In genomic region chr19:21159189-21160137, GRCm38 (mm10) we compare ENCODE assay signal across 25 mouse cellular contexts.
DNase-seq lines count a peak whose midpoint lies in the region; ATAC-seq and TF ChIP-seq lines count a peak whose summit lies in the region.
"Had no signal": no experiment of that assay in that cellular context is flagged by ENCODE, and none has a peak within 500 bp of the region (broad histone marks: within the 10 kb centered on the region; RNA-seq: fewer than 3 reads in every experiment).

No protein-coding gene starts in this region.

- no peaks in the 10 kb centered on the region for H3K36me3 ChIP-seq in liver, adult 2 months (ENCODE audit: control insufficient read depth, insufficient read depth, low read length)
- no peaks in the 10 kb centered on the region for H3K36me3 ChIP-seq in liver, embryonic 11.5 days (ENCODE audit: control insufficient read depth, insufficient read depth, low read length)
- no peaks in the 10 kb centered on the region for H3K36me3 ChIP-seq in intestine, embryonic 16.5 days (ENCODE audit: control insufficient read depth, insufficient read depth, low read length)
- H3K36me3 ChIP-seq: embryonic facial prominence, embryonic 13.5 days; forebrain, embryonic 12.5 days; G1E; heart, embryonic 15.5 days; limb, embryonic 15.5 days; midbrain, embryonic 12.5 days; neural tube, embryonic 15.5 days had no signal

- intact Hi-C loops in gastrocnemius, postnatal 36 days (cut with DNase I): no loop called here

- no peak for ATAC-seq in liver, embryonic 11.5 days (replicated peaks; ENCODE audit: low FRiP score)
- ATAC-seq in intestine, embryonic 16.5 days: peak; percentile 85
- ATAC-seq: hindbrain, postnatal 0 days had no signal

- H3K4me3 ChIP-seq in liver, adult 2 months (ENCODE audit: insufficient read depth, low read depth, low read length): no peak overlapping the region
- no peak overlapping the region for H3K4me3 ChIP-seq in liver, embryonic 11.5 days (ENCODE audit: low read depth, low read length)
- H3K4me3 ChIP-seq in intestine, embryonic 16.5 days (ENCODE audit: low read length): no peak overlapping the region
- H3K4me3 ChIP-seq: embryonic facial prominence, embryonic 13.5 days; erythroblast, embryonic 14.5 days; forebrain, embryonic 12.5 days; heart, embryonic 15.5 days; limb, embryonic 15.5 days; midbrain, embryonic 12.5 days; neural tube, embryonic 15.5 days had no signal

- WGBS in liver, adult 2 months: 36% methylated on average over 8 of the region's 8 CpGs
- WGBS in liver, embryonic 11.5 days: 79% methylated on average over 8 of the region's 8 CpGs
- WGBS in intestine, embryonic 16.5 days: 50% methylated on average over 8 of the region's 8 CpGs

- no peaks in the 10 kb centered on the region for H3K9me3 ChIP-seq in liver, embryonic 11.5 days (ENCODE audit: control insufficient read depth, low read length)
- H3K9me3 ChIP-seq in intestine, embryonic 16.5 days (ENCODE audit: control insufficient read depth, low read length): no peaks in the 10 kb centered on the region
- H3K9me3 ChIP-seq: embryonic facial prominence, embryonic 13.5 days; G1E; heart, embryonic 15.5 days; limb, embryonic 15.5 days; midbrain, embryonic 12.5 days; neural tube, embryonic 15.5 days had no signal

- no peak overlapping the region for H3K9ac ChIP-seq in liver, adult 2 months (ENCODE audit: low read depth, low read length)
- no peak overlapping the region for H3K9ac ChIP-seq in liver, embryonic 11.5 days (ENCODE audit: low read depth, low read length)
- H3K9ac ChIP-seq in intestine, embryonic 16.5 days (ENCODE audit: low read depth, low read length): 0 out of 2 replicates have a peak overlapping the region, but pooled peaks have one; percentile 24
- H3K9ac ChIP-seq: embryonic facial prominence, embryonic 13.5 days; forebrain, embryonic 12.5 days; heart, embryonic 15.5 days; limb, embryonic 15.5 days; midbrain, embryonic 12.5 days; neural tube, embryonic 15.5 days had no signal

- H3K79me2 ChIP-seq in liver, adult 2 months (ENCODE audit: control insufficient read depth, insufficient read depth, low read length): no peaks in the 10 kb centered on the region

- TF ChIP-seq POLR2A in liver, adult 2 months (IDR thresholded peaks at IDR 0.05; ENCODE audit: extremely low read depth, insufficient read depth, low read length): no peak

- H3K27me3 ChIP-seq in liver, adult 2 months (ENCODE audit: control insufficient read depth, insufficient read depth, low read length): no peaks in the 10 kb centered on the region
- no peaks in the 10 kb centered on the region for H3K27me3 ChIP-seq in liver, embryonic 11.5 days (replicated peaks; ENCODE audit: control insufficient read depth, insufficient read depth, low read length)
- no peaks in the 10 kb centered on the region for H3K27me3 ChIP-seq in intestine, embryonic 16.5 days (replicated peaks; ENCODE audit: control insufficient read depth, insufficient read depth, low read length)
- H3K27me3 ChIP-seq: CH12.LX; embryonic facial prominence, embryonic 13.5 days; heart, embryonic 15.5 days; limb, embryonic 15.5 days; midbrain, embryonic 12.5 days; neural tube, embryonic 15.5 days had no signal

- no peak overlapping the region for H3K4me2 ChIP-seq in liver, embryonic 11.5 days
- peak overlapping the region; percentile 6; the same call in 1 of the 2 replicates for H3K4me2 ChIP-seq in intestine, embryonic 16.5 days (ENCODE audit: low read depth, low read length)
- H3K4me2 ChIP-seq: embryonic facial prominence, embryonic 13.5 days; forebrain, embryonic 12.5 days; heart, embryonic 15.5 days; limb, embryonic 15.5 days; midbrain, embryonic 12.5 days; neural tube, embryonic 15.5 days had no signal

- DNase-seq in liver, adult 2 months (ENCODE audit: extremely low read depth, low read depth, low spot score): peak; percentile 87
- no peak for DNase-seq in liver, embryonic 11.5 days (ENCODE audit: low spot score)
- DNase-seq in kidney, adult 9 months: peak; percentile 72
- DNase-seq in kidney, postnatal 25 days: peak; percentile 25 to 61
- no peak for DNase-seq in thymus, postnatal 25 days
- DNase-seq in embryo, embryonic 10 days (ENCODE audit: low spot score): no peak
- DNase-seq in gastrocnemius, postnatal 36 days: no peak
- DNase-seq: adrenal gland, adult 8-10 months; B cell, adult 2 months; cerebellum, adult 18-20 months; cerebellum, postnatal 25 days; embryo, embryonic 11 days; heart, postnatal 36 days; left cerebral cortex, postnatal 4 days had no signal

- peaks cover 13% of the 10 kb centered on the region for H3K4me1 ChIP-seq in liver, adult 2 months (ENCODE audit: control insufficient read depth, insufficient read depth, low read length)
- no peaks in the 10 kb centered on the region for H3K4me1 ChIP-seq in liver, embryonic 11.5 days (replicated peaks; ENCODE audit: control insufficient read depth, insufficient read depth, low read length)
- peaks cover 5% of the 10 kb centered on the region; the same call in 1 of the 2 replicates for H3K4me1 ChIP-seq in intestine, embryonic 16.5 days (ENCODE audit: control insufficient read depth, insufficient read depth, low read length)
- H3K4me1 ChIP-seq: embryonic facial prominence, embryonic 13.5 days; heart, embryonic 15.5 days; limb, embryonic 15.5 days; neural tube, embryonic 15.5 days had no signal

- peak overlapping the region; percentile 42 for H3K27ac ChIP-seq in liver, adult 2 months (replicated peaks; ENCODE audit: insufficient read depth, low read depth, low read length)
- H3K27ac ChIP-seq in liver, embryonic 11.5 days (ENCODE audit: low read depth, low read length): no peak overlapping the region
- H3K27ac ChIP-seq in intestine, embryonic 16.5 days (ENCODE audit: low read length): peak overlapping the region; percentile 92
- H3K27ac ChIP-seq: embryonic facial prominence, embryonic 13.5 days; forebrain, embryonic 12.5 days; heart, embryonic 15.5 days; hindbrain, postnatal 0 days; limb, embryonic 15.5 days; midbrain, embryonic 12.5 days; neural tube, embryonic 15.5 days had no signal

- TF ChIP-seq CTCF in liver, adult 2 months (IDR thresholded peaks at IDR 0.05; ENCODE audit: low read depth, low read length): no peak

Comparison
In these comparisons a context has a peak if more than half of its experiments do, and no peak if none do; other contexts are left out.
1. DNase-seq: peak in liver, adult 2 months (single experiment), kidney, adult 9 months (single experiment) and kidney, postnatal 25 days (2 of 2); none in liver, embryonic 11.5 days (single experiment), thymus, postnatal 25 days (single experiment), embryo, embryonic 10 days (single experiment) and gastrocnemius, postnatal 36 days (0 of 2).